Mouse (Mus musculus): ENCODE measurements at regions not wholly inside any gene's neighbourhood (a gene's known extent, or its start where the extent isn't known, plus 50 kb on each side); places are given as distances from the start of the nearest gene placed in this dataset.
A peak's percentile ranks its signal among the peaks of the same experiment; 100 is the strongest.

GRCm38 (mm10) chr17:84113608-84114278 lies 74.0 kb downstream of the Zfp36l2 start:
- TF ChIP-seq CTCF (IDR thresholded peaks at IDR 0.05; ENCODE audit: extremely low read depth, insufficient read depth, low read length) (peak; percentile 47), POLR2A (IDR thresholded peaks at IDR 0.05; ENCODE audit: extremely low read depth, insufficient read depth, low read length) (no peak)

All from cortical plate, adult 2 months (tissue).